Mouse (Mus musculus): ENCODE data around the gene Aoc3.

DNA sequence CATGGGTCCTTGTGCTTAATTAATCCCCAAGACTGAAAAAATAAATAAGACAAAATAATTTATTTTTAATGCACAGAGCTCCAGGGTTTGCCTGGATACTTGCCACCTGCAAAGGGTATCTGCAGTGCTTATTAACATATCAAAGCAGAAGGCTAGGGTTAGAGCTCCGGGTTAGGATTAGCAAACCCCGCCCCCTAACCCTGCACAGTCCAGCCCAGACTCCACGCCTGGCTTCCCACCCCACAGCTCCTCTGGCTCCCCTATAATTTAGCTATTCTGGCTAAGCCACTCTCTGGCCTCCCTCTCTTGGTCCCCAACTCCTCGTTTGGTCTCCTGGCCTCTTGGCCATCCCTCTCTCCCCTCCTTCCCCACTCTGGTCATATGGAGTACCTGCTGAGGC lies 51.4 kb downstream of the Aoc3 start:
- TF ChIP-seq EP300 (IDR thresholded peaks at IDR 0.05; ENCODE audit: low read depth) (no peak), CTCF (IDR thresholded peaks at IDR 0.05; ENCODE audit: low read depth) (no peak)

Data from liver, postnatal 0 days (tissue).